Mouse (Mus musculus) urinary bladder, postnatal 14 days (tissue): ENCODE measurements at regions not wholly inside any gene's neighbourhood (a gene's known extent, or its start where the extent isn't known, plus 50 kb on each side); places are given as distances from the start of the nearest gene placed in this dataset.

Experiments used
- DNase-seq: peaks from one replicate; pipeline ENCODE4 v3.0.0; 2021; ENCODE audit warnings: low spot score

DNA sequence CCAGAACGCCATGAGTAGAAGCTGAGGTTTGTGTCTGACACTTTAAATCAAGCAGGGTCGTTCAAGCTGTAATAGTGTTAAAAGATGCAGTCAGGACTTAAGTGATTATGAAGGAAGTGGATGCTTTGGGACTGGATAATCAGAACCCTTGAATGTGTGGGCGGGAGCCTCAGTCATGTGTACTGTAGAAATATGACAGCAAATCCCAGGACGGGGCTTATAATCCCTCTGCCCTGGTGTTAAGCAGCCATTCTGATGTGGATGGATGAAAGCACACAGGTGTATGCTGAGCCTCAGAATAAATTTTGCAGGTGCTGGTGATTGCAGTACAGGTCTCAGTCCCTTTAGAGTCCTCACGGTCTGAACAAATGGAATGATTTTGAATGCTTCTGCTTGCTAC lies 290.8 kb upstream of the Alcam start:
- no peak for DNase-seq

DNA sequence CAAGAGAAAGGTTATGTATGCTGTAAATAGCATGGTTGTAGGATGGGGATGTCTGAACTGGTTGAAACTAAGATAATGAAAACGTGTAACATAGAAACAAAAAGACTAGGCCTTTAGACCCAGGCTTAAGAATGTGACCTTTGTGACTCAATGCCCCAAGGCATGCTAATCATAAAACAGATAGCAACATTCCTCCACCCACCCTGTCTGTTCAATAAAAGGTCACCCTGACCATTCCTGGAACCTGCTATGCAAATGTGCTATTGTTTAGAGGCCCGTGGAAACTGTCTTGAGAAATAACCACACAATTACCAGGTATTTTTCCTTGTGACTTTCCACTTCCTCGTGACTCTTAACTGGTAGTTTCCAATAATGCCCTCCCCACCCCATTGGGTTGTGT lies 288.3 kb upstream of the Alcam start:
- DNase-seq, result no peak

DNA sequence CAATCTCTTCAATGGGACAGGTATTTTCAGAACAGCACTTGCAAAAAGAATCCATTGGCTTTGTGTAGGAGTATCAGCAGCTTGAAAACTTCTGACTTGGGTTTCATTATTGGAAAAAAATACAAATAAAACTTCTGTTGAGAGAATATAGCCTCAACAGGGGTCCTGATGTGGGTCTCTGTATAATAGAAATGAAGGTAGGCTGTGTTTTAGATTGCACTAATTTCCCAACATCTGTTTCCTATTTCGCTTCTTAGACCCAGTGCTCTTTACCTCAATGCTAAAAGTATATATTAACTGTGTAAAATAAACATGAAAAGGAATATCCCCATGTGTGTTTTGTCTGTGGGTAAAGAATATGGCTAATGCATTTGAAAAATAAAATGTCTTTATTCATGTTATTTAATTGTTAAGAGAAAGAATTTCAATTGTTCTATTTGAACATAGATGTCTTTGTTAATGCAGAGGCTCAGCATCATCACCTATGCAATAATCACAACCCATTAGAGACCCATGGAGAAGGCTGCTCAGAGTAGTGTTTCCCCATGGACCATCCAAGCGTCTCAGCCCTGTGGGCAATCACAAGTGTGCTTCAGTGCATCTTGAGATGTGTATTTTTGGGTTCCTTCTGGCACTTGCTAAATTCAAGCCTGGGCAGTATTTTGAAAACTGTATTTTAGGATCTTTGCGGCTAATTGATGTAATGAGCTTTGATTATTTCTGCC lies 272.4 kb upstream of the Alcam start:
- DNase-seq, result no peak

DNA sequence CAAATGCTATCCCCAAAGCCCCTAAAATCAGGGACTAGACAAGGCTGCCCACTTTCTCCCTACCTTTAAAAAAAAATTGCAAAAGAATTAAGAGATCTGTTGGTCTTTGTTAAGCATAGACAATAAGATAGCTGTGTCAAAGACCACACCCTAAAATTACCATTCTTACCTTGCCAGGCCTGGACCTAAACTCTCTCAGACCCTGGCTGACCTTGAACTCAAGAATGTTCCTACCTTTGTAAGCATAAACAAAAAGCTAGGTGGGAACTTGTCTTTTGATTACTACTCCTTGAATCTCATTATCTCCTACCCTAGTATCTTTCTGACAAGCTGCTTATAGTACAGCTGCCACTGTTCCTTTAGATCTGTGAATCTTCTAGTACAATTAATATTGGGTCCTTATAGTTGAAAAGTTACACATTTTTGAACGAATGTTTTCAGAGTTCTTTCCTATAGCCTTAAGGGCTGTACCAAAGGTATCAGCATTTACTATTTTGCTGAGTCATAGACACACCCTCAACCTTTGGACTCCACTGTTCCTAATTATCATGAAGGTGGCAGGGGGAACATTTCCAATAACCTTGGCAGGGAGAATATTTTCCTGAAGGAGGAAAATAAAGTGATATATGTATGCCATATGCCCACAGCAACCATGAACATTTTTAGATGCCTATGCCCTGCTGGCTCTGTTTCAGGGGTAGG lies 264.5 kb upstream of the Alcam start:
- no peak for DNase-seq

DNA sequence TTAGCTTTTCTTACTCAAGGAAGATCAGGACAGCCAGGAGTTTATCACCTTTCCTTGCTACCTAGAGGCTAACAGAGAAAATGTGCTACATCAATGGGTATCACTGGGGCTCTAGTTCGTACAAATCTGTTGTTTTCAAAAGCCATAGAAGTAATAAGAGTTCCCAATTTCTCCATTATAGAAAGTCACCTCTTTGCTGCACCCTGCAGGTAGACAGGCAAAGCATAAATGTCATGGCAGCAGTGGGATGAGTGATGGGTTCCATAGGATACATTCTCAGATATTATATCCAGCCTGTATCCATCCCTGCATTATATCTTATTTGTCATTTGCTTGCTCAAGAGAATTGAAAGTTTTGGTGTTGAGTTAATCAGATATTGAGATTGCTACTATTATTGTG lies 236.4 kb upstream of the Alcam start:
- DNase-seq, result no peak

DNA sequence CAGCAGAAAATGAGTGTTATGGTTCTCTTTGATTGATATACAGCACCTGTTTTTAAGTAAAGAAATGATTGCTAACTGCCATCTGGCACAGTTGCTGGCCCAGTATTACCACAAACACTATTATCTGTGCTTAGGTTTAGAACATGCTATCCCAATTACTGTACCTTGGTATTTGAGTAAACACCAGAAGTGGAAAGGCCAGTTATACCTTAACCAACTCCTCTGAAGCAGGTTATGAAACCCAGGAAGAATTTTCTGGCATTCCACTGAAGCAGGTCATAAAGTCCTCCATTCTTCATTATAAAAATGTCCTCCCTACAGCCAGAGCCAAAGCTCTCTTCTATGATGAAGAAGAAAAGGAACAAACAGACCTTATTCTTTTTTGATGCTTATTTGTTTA lies 201.0 kb upstream of the Alcam start:
- peak; percentile 16 for DNase-seq
